Mouse (Mus musculus) erythroblast, adult 5-6 weeks (primary cell): ENCODE measurements around the gene Hyou1. TPM values are rescaled to one million over a fixed set of nuclear protein-coding genes. Genes with fewer than 3 reads are reported as not detected.

Source experiments
- ATAC-seq: replicated peaks from 2 replicates; pipeline ENCODE4 v1.8.0; 2016; ENCODE audit warnings: moderate number of reproducible peaks, mild to moderate bottlenecking, moderate TSS enrichment, inconsistent platforms; ENCODE audit not compliant: poor library complexity, low FRiP score, severe bottlenecking
- total RNA-seq, 2 experiments: library from RNA; stranded (forward) in 1 of 2; stranded (reverse) in 1 of 2; fragments of 150-400 nt in 1 of 2; fragments of 200-764, 138-1000 nt in 1 of 2; gene quantifications; 2 replicates each; pipeline versions ENCODE4 v1.2.3 to v1.2.4; 2015 to 2017; ENCODE audit warnings: low replicate concordance in 2 of 2

Hyou1 gene
- total RNA-seq, 2 experiments from 2014 or later = 14.0 to 16.7 TPM

GRCm38 (mm10) chr9:44435747-44436146 lies 56.5 kb downstream of the Hyou1 start:
- no peak for ATAC-seq

GRCm38 (mm10) chr9:44440961-44441360 lies 61.7 kb downstream of the Hyou1 start, which contains the start of gene Foxr1:
Foxr1 (minus strand) TSS chr9:44441136.
- ATAC-seq = no peak

Other genes starting within 250 kb of the Hyou1 start
- gene Mcam, start 245.0 kb upstream of the Hyou1 start, total RNA-seq (2015; ENCODE audit: low replicate concordance) = 0.77 TPM in 1 of 2 replicates, not detected in the other
- gene Mcam, start 245.0 kb upstream of the Hyou1 start, total RNA-seq (2017; ENCODE audit: low replicate concordance) = 0.60 TPM in 1 of 2 replicates, not detected in the other
- gene Cbl, start 145.4 kb upstream of the Hyou1 start, total RNA-seq (2015; ENCODE audit: low replicate concordance) = 43.7 and 46.9 TPM in 2 replicates
- 14.6 and 35.3 TPM in 2 replicates for gene Cbl, start 145.4 kb upstream of the Hyou1 start, total RNA-seq (2017; ENCODE audit: low replicate concordance)
- not detected in 2 replicates for gene Ccdc153, start 138.8 kb upstream of the Hyou1 start, total RNA-seq (2015; ENCODE audit: low replicate concordance)
- not detected in 2 replicates for gene Ccdc153, start 138.8 kb upstream of the Hyou1 start, total RNA-seq (2017; ENCODE audit: low replicate concordance)
- gene Pdzd3, start 128.0 kb upstream of the Hyou1 start, total RNA-seq (2015; ENCODE audit: low replicate concordance) = not detected in 2 replicates
- gene Pdzd3, start 128.0 kb upstream of the Hyou1 start, total RNA-seq (2017; ENCODE audit: low replicate concordance) = not detected in 2 replicates
- gene Nlrx1, start 110.9 kb upstream of the Hyou1 start, total RNA-seq (2015; ENCODE audit: low replicate concordance) = 2.7 and 5.6 TPM in 2 replicates
- gene Nlrx1, start 110.9 kb upstream of the Hyou1 start, total RNA-seq (2017; ENCODE audit: low replicate concordance) = 0.98 and 11.2 TPM in 2 replicates
- 20.8 and 24.2 TPM in 2 replicates for gene Abcg4, start 90.9 kb upstream of the Hyou1 start, total RNA-seq (2015; ENCODE audit: low replicate concordance)
- gene Abcg4, start 90.9 kb upstream of the Hyou1 start, total RNA-seq (2017; ENCODE audit: low replicate concordance) = 18.1 and 18.8 TPM in 2 replicates
- 2.5 and 4.6 TPM in 2 replicates for gene Hinfp, start 73.8 kb upstream of the Hyou1 start, total RNA-seq (2015; ENCODE audit: low replicate concordance)
- gene Hinfp, start 73.8 kb upstream of the Hyou1 start, total RNA-seq (2017; ENCODE audit: low replicate concordance) = 8.4 and 14.6 TPM in 2 replicates
- 13.4 and 16.3 TPM in 2 replicates for gene C2cd2l, start 59.2 kb upstream of the Hyou1 start, total RNA-seq (2015; ENCODE audit: low replicate concordance)
- 14.1 and 17.0 TPM in 2 replicates for gene C2cd2l, start 59.2 kb upstream of the Hyou1 start, total RNA-seq (2017; ENCODE audit: low replicate concordance)
- 9.2 and 17.1 TPM in 2 replicates for gene Dpagt1, start 53.5 kb upstream of the Hyou1 start, total RNA-seq (2015; ENCODE audit: low replicate concordance)
- 4.9 and 5.7 TPM in 2 replicates for gene Dpagt1, start 53.5 kb upstream of the Hyou1 start, total RNA-seq (2017; ENCODE audit: low replicate concordance)
- 45.2 and 69.0 TPM in 2 replicates for gene H2afx, start 44.8 kb upstream of the Hyou1 start, total RNA-seq (2015; ENCODE audit: low replicate concordance)
- 159 and 219 TPM in 2 replicates for gene H2afx, start 44.8 kb upstream of the Hyou1 start, total RNA-seq (2017; ENCODE audit: low replicate concordance)
- gene Hmbs, start 35.3 kb upstream of the Hyou1 start, total RNA-seq (2015; ENCODE audit: low replicate concordance) = 3,498 and 3,777 TPM in 2 replicates
- gene Hmbs, start 35.3 kb upstream of the Hyou1 start, total RNA-seq (2017; ENCODE audit: low replicate concordance) = 2,796 and 3,284 TPM in 2 replicates
- gene Vps11, start 17.8 kb upstream of the Hyou1 start, total RNA-seq (2015; ENCODE audit: low replicate concordance) = 7.7 and 8.2 TPM in 2 replicates
- 7.8 and 12.1 TPM in 2 replicates for gene Vps11, start 17.8 kb upstream of the Hyou1 start, total RNA-seq (2017; ENCODE audit: low replicate concordance)
- 4.0 and 25.9 TPM in 2 replicates for gene Slc37a4, start 17.4 kb downstream of the Hyou1 start, total RNA-seq (2015; ENCODE audit: low replicate concordance)
- 2.5 and 4.0 TPM in 2 replicates for gene Slc37a4, start 17.4 kb downstream of the Hyou1 start, total RNA-seq (2017; ENCODE audit: low replicate concordance)
- gene Rps25, start 27.6 kb downstream of the Hyou1 start, total RNA-seq (2015; ENCODE audit: low replicate concordance) = 639 and 656 TPM in 2 replicates
- 277 and 380 TPM in 2 replicates for gene Rps25, start 27.6 kb downstream of the Hyou1 start, total RNA-seq (2017; ENCODE audit: low replicate concordance)
- 27.0 and 53.0 TPM in 2 replicates for gene Trappc4, start 28.1 kb downstream of the Hyou1 start, total RNA-seq (2015; ENCODE audit: low replicate concordance)
- gene Trappc4, start 28.1 kb downstream of the Hyou1 start, total RNA-seq (2017; ENCODE audit: low replicate concordance) = 2.5 and 12.2 TPM in 2 replicates
- gene Ccdc84, start 39.1 kb downstream of the Hyou1 start, total RNA-seq (2015; ENCODE audit: low replicate concordance) = 3.8 and 18.8 TPM in 2 replicates
- 9.1 and 12.0 TPM in 2 replicates for gene Ccdc84, start 39.1 kb downstream of the Hyou1 start, total RNA-seq (2017; ENCODE audit: low replicate concordance)
- gene Foxr1, start 61.6 kb downstream of the Hyou1 start, total RNA-seq (2015; ENCODE audit: low replicate concordance) = not detected in 2 replicates
- not detected in 2 replicates for gene Foxr1, start 61.6 kb downstream of the Hyou1 start, total RNA-seq (2017; ENCODE audit: low replicate concordance)
- gene Upk2, start 75.5 kb downstream of the Hyou1 start, total RNA-seq (2015; ENCODE audit: low replicate concordance) = not detected in 2 replicates
- not detected in 2 replicates for gene Upk2, start 75.5 kb downstream of the Hyou1 start, total RNA-seq (2017; ENCODE audit: low replicate concordance)
- 0.77 and 0.84 TPM in 2 replicates for gene Bcl9l, start 103.3 kb downstream of the Hyou1 start, total RNA-seq (2015; ENCODE audit: low replicate concordance)
- gene Bcl9l, start 103.3 kb downstream of the Hyou1 start, total RNA-seq (2017; ENCODE audit: low replicate concordance) = 0.42 and 2.8 TPM in 2 replicates
- gene Cxcr5, start 182.4 kb downstream of the Hyou1 start, total RNA-seq (2015; ENCODE audit: low replicate concordance) = not detected in 2 replicates
- gene Cxcr5, start 182.4 kb downstream of the Hyou1 start, total RNA-seq (2017; ENCODE audit: low replicate concordance) = not detected in 2 replicates
- 53.1 and 53.8 TPM in 2 replicates for gene Ddx6, start 225.4 kb downstream of the Hyou1 start, total RNA-seq (2015; ENCODE audit: low replicate concordance)
- 109 and 114 TPM in 2 replicates for gene Ddx6, start 225.4 kb downstream of the Hyou1 start, total RNA-seq (2017; ENCODE audit: low replicate concordance)